Mouse (Mus musculus): ENCODE results near the gene Otoa. TPM values are rescaled to one million over a fixed set of nuclear protein-coding genes. Genes with fewer than 3 reads are reported as not detected.

Otoa gene
- total RNA-seq, 2 experiments from 2014 or later: 0.31 to 0.61 TPM

DNA sequence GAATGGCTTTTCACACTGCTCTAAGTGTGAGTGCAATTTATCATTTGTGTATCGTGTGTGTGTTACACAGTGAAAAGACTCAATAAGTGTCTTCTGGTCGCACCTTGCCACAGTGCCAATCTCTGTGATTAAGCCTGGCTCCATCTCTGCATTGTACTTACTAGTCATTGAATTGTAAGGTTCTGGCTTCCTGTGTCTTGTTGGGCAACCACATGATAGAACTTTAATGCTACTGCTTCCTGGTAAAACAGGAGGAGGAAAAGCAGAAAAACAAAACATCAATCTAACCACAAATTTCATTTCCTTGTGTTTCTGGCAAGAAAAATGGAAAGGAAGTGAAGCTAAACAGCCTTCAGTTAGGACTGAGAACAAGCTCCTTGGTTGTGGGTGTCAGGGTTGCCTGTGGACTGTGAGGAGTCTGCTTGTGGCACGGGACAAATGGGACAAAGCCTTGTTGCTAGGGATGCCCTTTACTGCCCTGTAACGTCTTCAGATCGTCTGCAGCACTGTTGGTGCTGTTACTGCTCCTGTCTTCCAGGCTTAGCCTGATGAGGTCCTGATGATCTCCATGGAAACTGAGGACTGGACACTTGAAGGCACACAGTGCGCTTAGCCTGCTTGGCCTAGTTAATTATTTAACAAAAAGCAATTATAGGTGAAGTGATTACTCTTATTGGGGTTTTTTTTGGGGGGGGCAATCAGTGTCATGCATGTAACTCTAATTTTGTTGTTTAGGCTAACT is 21.8 kb upstream of the Otoa start:
- DNase-seq: no peak
- Histone ChIP-seq H3K4me3 (no peak overlapping the region), H3K27ac (peak overlapping the region; percentile 10; the same call in 1 of the 2 replicates)
- intact Hi-C loops (cut with DNase I): no loop called here
- TF ChIP-seq CTCF (IDR thresholded peaks at IDR 0.05): no peak

DNA sequence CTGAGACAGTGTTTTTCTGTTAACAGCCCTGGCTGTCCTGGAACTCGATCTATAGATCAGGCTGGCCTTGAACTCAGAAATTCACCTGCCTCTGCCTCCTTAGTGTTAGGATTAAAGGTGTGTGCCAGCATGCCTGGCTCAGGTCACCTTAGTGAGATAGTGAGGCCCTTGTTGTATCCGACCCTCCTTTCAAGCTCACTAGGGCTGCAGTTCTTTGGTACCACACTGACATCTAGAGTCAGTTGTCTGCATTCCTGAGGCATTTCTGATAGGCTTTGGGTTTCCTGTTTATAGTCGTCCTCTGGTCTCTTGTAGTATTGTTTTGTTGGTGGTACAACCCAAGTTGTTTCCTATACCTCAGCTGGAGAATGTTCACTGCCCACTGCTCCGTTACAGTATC is 17.1 kb upstream of the Otoa start:
- H3K4me3 ChIP-seq: no peak overlapping the region
- intact Hi-C loops (cut with DNase I): loop anchor here (1.0 kb wide), 1 partner anchor 130 kb away; no protein-coding TSS in a partner anchor
- H3K27ac ChIP-seq: no peak overlapping the region
- TF ChIP-seq CTCF (IDR thresholded peaks at IDR 0.05): peak; percentile 56
- DNase-seq: no peak

DNA sequence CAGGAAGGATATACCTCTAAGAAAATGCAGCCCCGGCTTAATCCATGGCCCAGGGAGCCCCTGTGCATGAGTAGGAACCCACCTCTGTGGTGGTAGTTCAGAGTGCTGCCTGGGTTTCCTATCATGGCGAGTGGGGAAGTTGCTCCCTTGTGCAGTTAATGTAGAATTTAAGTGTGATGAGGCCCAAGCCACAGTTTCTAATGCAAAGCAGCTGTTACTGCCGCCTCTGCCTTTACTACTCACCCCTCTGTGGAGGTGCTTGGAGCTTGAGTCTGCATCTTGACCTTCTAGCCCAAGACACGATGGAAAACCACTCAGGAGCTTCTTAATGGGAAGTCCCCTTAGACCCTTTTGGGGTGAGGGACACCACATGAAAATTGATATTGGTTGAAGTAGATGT is 10.2 kb upstream of the Otoa start:
- DNase-seq: no peak
- Histone ChIP-seq H3K4me3 (no peak overlapping the region), H3K27ac (no peak overlapping the region)
- no peak for TF ChIP-seq CTCF (IDR thresholded peaks at IDR 0.05)
- intact Hi-C loops (cut with DNase I): no loop called here

DNA sequence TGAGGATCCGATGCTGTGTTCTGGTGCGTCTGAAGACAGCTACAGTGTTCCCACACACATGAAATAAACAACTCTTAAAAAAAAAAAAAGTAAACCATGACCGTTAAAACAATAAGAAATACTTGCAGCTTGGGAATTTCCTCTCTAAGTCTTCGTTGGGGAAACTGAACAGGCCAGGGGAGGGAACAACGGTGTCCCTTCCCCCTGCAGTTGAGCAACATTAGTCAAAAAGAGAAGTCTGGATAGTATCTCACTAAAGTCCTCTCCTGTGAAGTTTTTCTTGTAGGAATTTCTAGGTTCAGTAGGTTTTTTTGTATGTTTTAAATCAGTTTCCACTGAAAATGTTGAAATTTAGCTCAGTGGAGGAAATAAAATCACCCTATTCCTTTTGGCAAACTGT is 8.9 kb upstream of the Otoa start:
- no peak for DNase-seq
- H3K27ac ChIP-seq: peak overlapping the region; percentile 63
- TF ChIP-seq CTCF (IDR thresholded peaks at IDR 0.05): no peak
- H3K4me3 ChIP-seq: no peak overlapping the region
- intact Hi-C loops (cut with DNase I): no loop called here

DNA sequence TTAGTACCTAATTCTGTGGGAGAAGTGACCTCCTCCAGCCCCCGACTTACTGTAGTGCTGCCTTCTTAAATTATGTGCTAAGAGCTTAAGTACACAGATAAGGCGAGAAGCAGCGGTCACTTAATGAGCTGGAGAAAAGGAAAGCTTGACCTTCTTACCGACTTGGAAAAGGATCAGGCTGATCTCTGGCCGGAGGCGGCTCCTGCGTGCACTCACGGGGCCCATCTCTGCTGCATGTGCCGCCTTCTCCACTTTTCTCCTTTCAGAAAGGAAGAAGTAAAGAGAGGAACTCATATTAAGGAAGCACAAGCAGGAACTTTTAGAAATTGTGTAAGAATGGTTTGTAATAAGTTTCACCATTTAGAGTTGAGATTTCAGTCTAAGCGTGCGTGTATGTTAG is 7.2 kb upstream of the Otoa start, which contains the start of gene Igsf6:
Gene Igsf6 (minus strand): TSS at position 292 of the 400 bp plus-strand sequence.
- intact Hi-C loops (cut with DNase I): no loop called here
- peak; percentile 32 for DNase-seq

DNA sequence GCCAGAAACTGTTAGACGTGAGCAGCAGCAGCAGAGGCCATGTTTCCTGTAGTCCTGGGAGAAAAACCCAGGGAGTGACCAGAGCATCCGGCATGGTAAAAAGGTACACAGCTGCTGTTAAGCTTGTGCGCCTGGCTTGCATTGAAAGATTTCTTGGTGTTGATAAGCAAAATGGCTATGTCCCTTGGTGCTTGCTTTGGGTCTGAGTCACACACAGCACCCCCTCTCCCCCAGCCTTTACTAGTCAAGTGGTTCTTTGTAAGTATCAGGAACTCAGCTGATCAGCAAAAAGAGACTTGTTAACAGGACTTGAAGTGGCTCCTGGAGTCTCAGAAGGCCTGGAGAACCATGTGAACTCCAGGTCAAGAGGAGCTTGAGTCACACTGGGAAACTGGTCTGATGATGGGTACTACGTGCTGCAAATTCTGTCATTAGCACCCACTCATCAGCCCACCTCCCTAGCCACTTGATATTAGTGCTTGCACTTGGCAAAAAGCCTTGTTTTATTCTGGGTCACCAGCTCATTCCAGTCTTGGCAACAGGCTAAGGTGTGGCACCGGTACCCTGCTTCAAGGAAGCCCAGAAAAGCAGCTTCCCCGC is 6.5 kb upstream of the Otoa start:
- TF ChIP-seq CTCF (IDR thresholded peaks at IDR 0.05): no peak
- peak overlapping the region; percentile 36; the same call in 1 of the 2 replicates for H3K4me3 ChIP-seq
- no peak for DNase-seq
- peak overlapping the region; percentile 65 for H3K27ac ChIP-seq
- intact Hi-C loops (cut with DNase I): no loop called here

More for the DNA sequence above, 7.2 kb upstream of the Otoa start, which contains the start of gene Igsf6:
- Histone ChIP-seq H3K27ac (peak within 1 kb of the TSS; percentile 65), H3K4me3 (peak within 1 kb of the TSS; percentile 36)
- TF ChIP-seq CTCF (IDR thresholded peaks at IDR 0.05): no peak

DNA sequence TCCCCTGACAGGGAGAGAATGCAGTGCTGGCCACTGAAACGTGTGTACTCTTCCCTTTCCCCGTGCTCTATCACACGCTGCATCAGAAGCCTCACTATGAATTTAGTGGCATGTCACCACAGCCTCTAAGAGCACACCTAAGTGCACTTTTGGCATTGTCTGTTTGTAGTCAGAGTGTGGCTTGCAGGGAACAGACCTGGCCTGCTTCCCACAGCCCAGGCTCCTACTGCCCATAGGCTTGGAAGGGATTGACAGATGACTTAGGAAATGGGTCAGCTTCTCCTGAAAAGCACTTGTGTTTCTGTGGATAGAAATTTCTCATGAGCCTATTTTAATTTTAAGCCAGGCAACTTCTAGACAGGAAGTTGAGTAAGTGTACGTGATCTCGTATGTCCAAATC is 6.0 kb upstream of the Otoa start:
- H3K27ac ChIP-seq: peak overlapping the region; percentile 65
- no peak for DNase-seq
- H3K4me3 ChIP-seq: no peak overlapping the region
- TF ChIP-seq CTCF (IDR thresholded peaks at IDR 0.05): no peak
- intact Hi-C loops (cut with DNase I): no loop called here

DNA sequence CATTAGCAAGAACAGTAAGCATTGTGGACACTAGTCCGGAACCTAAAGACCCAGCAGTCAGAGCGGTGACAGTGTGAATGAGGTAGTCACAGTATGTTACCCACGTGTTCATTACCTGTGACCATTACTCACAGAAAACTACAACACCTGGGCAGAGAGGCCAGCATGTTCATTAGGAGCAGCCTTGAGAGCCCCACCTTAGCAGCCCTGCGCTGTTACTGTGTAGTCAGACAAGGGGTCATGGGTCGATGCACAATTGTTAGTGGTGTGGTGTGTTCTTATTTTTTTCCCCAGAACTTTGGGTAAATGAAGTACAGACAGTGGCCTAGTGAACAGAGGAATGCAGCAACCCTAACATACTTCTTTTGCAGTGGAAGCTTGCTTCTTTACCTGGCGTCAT is 4.1 kb upstream of the Otoa start:
- DNase-seq: no peak
- intact Hi-C loops (cut with DNase I): loop anchor here (1.0 kb wide), 1 partner anchor 43 kb away; no protein-coding TSS in a partner anchor
- H3K27ac ChIP-seq: no peak overlapping the region

DNA sequence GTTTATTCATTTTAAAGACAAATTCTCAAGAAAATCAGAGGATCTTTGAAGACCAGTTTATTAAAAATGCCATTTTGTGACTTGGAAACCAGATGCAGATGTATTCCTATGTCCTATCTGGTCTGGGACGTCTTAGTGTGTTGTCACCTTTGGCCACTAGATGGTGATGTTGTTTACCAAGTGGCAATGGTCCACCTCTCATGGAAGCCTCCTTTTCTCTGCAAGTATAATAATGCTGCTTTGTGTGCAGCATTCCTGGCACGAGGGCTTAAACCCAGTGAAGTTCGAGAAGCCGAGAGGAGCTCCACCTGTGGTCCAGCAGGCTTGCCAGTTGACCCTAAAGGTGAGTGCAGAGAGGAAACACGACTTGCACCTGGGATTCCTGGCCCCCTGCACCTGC is 3.6 kb upstream of the Otoa start:
- Histone ChIP-seq H3K27ac (no peak overlapping the region), H3K4me3 (no peak overlapping the region)
- DNase-seq: peak; percentile 46
- intact Hi-C loops (cut with DNase I): loop anchor here (1.0 kb wide), 1 partner anchor 42 kb away; no protein-coding TSS in a partner anchor
- TF ChIP-seq CTCF (IDR thresholded peaks at IDR 0.05): peak; percentile 88

More for the DNA sequence above, 4.1 kb upstream of the Otoa start:
- H3K4me3 ChIP-seq: no peak overlapping the region
- TF ChIP-seq CTCF (IDR thresholded peaks at IDR 0.05): no peak

DNA sequence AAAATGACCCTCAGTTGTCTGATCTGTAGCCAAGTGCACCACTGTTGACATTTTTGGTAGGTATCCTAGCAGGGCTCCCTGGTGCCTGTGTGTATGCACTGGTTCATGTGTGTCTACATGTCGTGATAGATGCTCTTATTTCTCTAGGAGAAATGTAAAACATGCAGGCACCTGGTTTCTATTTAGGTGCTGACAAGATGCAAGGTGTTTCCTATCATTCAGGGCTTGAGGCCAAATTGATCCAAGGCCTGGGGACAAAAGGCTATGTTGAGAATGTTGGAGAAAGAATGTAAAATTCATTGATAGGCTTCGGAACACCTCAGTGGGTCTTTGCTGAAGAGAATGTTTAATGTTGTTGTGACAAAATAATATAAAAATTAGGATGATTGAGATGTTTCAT is 366 bp downstream of the Otoa start:
- no peak overlapping the region for H3K27ac ChIP-seq
- no peak overlapping the region for H3K4me3 ChIP-seq
- intact Hi-C loops (cut with DNase I): no loop called here
- no peak for TF ChIP-seq CTCF (IDR thresholded peaks at IDR 0.05)
- DNase-seq: no peak

DNA sequence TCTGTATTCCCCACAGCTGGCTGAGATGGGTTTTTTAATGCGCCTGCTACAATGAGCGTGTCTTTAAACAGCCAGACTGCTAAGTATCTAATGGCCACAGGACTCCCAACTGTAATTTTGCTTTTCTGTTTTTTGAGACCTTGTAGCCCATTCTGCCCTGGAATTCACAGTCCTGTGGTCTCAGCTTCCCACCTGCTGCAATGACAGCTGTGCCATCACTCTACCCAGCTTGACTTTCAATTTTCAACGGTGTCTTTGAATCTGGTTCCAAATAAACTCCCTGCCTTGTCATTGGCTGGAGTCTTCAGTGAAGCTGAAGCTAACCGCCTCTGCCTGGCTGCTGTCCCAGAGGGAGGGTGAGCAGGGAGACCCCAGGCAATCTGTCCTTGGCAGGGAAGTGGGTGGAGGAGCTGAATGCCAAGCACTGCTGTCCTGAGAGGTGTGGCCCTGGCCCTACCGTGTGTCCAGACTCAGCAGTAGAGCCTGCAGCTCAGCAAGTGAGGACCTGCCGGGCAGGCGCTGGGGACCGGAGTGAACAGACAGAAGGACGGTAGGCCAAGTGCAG is 1.6 kb downstream of the Otoa start:
- intact Hi-C loops (cut with DNase I): no loop called here
- TF ChIP-seq CTCF (IDR thresholded peaks at IDR 0.05): no peak
- H3K27ac ChIP-seq: no peak overlapping the region
- H3K4me3 ChIP-seq: no peak overlapping the region
- peak; percentile 29 for DNase-seq

DNA sequence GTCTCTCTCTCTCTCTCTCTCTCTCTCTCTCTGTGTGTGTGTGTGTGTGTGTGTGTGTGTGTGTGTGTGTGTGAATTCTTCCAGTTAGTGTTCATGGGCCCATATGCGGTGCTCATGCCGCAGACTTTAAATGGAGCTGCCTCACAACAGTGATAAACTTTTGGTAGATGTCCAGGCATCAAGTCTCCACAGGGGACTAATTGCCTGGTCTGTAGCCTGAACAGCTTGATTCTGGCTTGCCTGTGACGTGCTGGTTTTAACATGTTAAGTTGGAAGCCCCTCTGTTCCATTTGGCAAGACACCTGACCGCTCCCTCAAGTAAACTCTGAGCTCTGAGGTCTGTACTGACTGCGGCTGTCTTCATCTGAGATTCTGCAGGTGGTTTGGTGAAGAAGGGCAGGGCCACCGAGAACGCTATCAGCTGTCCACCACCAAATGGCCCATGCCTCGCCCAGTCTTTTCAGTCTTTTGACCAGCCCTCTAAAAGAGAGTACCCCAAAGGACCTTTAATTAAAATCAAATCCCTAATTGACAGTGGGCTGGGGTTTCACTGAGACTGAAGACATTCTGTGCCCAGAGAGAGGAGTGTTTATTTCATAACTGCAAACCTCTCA is 3.5 kb downstream of the Otoa start:
- no peak for DNase-seq
- Histone ChIP-seq H3K27ac (no peak overlapping the region), H3K4me3 (no peak overlapping the region)
- intact Hi-C loops (cut with DNase I): no loop called here
- no peak for TF ChIP-seq CTCF (IDR thresholded peaks at IDR 0.05)

DNA sequence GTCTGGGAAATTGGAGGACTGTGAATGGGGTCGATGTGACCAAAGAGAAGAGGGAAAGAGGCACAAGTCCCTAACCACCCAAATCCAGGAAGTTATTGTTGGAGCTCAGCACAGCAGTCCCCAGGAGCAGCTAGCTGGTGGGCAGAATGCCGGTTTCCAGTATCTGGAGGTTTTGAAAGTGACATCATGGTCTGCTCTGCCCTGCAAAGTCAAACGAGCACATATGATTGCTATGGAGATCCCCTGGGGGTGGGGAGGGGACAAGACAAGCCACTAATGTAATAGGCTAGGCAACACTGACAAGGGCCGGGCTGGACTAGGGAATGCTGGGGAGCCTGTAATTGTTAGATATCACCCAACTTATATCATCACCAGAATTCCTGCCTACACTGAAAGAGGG is 4.0 kb downstream of the Otoa start:
- Histone ChIP-seq H3K4me3 (no peak overlapping the region), H3K27ac (no peak overlapping the region)
- no peak for TF ChIP-seq CTCF (IDR thresholded peaks at IDR 0.05)
- peak; percentile 41 for DNase-seq
- intact Hi-C loops (cut with DNase I): no loop called here
